Mouse (Mus musculus) skeletal muscle tissue, postnatal 0 days (tissue): ENCODE data around the gene Dtymk. TPM values are rescaled to one million over a fixed set of nuclear protein-coding genes. Genes with fewer than 3 reads are reported as not detected.

Experiments
- polyA plus RNA-seq: library from polyadenylated mRNA; unstranded; fragments of >200 nt; fragmentation: Nextera tagmentation; extraction: Ambion mirVana; gene quantifications from 2 replicates; pipeline ENCODE4 v1.2.1, GENCODE M21; 2015

Gene Dtymk
- 75.9 and 83.5 TPM in 2 replicates for polyA plus RNA-seq

DNA sequence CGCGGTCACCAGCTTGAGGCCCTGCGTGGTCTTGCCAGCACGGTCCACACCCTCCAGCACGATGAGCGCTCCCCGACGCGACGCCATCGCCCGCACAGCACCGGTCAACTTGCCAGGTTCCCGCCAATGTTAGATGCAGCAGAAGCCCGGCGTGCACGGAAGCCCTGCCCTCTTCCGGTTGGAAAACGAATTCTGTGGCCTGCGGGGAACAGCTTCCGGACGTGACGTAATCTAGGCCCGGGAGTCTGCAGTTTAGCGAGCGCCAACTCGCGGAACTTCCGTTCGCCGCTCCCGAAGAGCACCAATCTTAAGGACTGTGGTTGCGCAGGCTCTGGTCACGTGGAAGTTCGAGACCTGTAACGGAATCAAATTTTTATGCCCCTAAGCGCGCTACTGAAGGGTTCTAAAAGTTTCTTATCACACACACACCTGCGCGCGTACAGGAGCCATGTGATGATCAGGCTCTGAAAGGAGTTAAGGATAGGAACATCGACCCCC lies at the start of gene Dtymk:
Dtymk (minus strand) TSS at position 194 of the 498 bp plus-strand sequence.

DNA sequence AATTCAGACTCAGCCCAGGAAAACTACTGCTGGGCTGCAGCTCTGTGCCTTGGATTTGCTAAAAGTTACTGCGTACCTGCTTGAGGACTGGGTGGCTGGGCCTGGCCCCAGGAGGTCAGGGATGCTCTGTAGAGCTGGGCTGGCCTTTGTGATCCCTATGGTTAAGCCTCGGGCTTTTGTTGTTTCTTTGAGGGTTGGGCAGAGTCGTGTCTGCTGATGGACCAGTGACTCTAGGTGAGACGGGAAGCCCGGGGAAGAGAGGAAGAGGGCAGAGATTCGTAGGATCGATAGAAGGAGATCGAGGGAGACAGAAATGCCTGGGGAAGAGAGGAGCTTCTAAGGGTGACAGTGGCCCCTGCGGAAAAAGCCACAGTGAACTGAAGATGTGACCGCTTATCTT lies 22.9 kb upstream of the Dtymk start, which contains the start of gene D2hgdh:
D2hgdh (plus strand) TSS at position 301 of the 400 bp plus-strand sequence.

DNA sequence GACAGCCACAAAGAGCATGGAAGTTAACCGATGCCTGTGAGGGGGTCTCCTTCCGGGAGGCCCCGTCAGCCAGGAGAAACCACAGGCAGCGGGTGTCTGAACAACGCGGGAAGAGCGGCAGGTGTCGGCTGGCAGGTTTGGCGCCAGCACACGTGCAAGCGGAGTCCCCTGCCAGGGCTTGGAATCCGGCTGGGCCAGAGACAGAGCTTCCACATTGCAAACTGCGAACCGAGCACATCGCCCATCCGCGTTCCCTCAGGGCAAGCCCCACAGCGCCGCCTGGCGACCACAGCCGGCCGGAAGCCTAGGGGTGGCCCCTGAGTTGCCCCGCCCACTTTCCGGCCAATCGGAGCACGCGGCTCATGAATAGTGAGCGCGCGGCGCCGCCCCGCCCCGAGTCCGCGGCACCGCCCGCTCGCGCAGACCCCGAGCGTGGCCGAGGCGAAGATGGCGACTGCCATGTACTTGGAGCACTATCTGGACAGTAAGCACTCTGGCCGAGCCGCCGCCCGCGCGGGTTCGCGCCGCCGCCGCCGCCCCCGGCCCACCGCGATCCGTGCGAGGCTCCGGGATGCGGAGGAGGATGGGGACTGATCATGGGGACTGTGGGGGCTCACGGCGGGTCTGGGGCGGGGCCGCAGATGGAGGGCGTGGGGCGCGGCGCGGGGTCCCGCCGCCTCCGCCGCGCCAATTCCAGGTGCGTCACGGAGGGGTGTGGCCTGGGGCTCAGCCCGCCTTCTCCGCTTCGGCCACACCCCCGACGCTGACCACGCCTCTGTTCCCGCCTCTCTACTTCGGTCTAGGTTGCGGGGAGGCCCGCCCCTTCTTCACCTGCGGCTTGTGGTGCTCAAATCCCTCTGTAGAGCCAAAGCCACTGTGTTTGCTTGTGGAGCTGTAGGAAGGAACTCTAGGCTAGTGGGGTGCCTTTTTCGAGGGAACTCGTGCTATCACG lies 2.1 kb upstream of the Dtymk start, which contains the start of gene Ing5:
Ing5 (plus strand) TSS at position 410 of the 952 bp plus-strand sequence.

DNA sequence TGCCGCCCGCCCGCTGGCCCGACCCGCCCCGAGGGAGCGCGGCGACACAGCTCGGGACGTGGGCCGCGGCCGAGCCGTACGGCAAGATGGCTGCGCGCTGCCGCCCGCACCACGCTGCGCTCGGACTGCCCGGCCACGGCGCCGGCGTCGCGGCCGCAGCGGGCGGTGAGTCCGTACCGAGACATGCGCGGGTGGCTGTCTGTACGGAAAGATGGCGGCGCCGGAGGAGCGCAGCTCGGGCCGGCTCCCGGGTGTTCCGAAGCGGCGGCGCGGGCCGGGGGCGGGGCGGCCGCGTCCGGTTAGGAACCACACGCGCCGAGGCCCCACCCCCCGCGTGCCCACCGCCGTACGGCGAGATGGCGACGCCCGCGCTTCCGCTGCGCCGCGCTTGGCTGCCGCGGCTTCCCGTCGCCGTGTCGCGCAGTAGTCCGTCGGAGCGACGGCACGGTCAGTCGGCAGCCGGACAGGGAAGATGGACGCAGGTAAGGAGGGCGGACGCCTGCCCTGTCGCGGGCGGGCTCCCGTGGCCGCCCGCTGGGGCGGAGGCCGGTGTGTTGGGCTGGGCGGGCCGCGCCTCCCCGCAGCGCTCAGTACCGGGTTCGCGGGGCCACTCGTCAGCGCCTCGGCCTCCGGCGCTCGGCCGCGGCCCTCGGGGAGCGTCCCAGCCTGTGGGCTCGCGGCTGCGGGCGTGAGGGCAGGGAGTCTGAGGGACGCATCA lies 47.0 kb downstream of the Dtymk start, which contains the start of gene Thap4:
Thap4 (minus strand) TSS at position 292 of the 718 bp plus-strand sequence.

DNA sequence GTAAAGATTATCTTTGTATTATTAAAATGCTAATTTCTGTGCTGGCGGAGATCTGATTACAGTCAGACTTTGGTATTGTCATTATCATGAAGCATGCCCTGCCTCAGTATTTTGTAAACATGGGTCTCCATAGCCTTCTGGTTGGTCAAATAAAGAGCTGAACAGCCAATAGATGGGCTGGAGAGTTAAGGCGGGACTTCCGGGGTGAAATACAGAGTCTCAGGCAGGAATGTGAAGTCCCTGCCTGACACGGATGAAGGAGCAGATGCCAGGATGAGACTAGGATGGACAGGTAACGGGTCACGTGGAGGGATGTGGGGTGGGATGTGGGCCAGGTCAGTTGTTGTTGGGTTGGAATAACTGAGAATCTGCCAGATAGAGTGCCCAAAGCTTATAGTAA lies 50.4 kb downstream of the Dtymk start, which contains the start of gene Atg4b:
Atg4b (plus strand) TSS at position 211 of the 400 bp plus-strand sequence.

Other genes starting within 250 kb of the Dtymk start
- 108 and 117 TPM in 2 replicates for gene Stk25, start 143.3 kb downstream of the Dtymk start, polyA plus RNA-seq
- 17.9 and 25.3 TPM in 2 replicates for gene Bok, start 116.3 kb downstream of the Dtymk start, polyA plus RNA-seq
- 45.1 and 47.5 TPM in 2 replicates for gene Atg4b, start 50.4 kb downstream of the Dtymk start, polyA plus RNA-seq
- 37.5 and 37.7 TPM in 2 replicates for gene Thap4, start 47.1 kb downstream of the Dtymk start, polyA plus RNA-seq
- 4.3 and 4.4 TPM in 2 replicates for gene Ing5, start 2.0 kb upstream of the Dtymk start, polyA plus RNA-seq
- 9.1 and 9.8 TPM in 2 replicates for gene D2hgdh, start 23.0 kb upstream of the Dtymk start, polyA plus RNA-seq
- 0.50 and 0.74 TPM in 2 replicates for gene Gal3st2, start 59.4 kb upstream of the Dtymk start, polyA plus RNA-seq
- 0.06 and 0.19 TPM in 2 replicates for gene Gal3st2b, start 116.4 kb upstream of the Dtymk start, polyA plus RNA-seq
- not detected in 2 replicates for gene Gal3st2c, start 188.6 kb upstream of the Dtymk start, polyA plus RNA-seq
- gene Neu4, start 218.5 kb upstream of the Dtymk start, polyA plus RNA-seq, result not detected in 2 replicates